8 mouse cellular contexts compared by ENCODE assay signal in the genomic region with DNA sequence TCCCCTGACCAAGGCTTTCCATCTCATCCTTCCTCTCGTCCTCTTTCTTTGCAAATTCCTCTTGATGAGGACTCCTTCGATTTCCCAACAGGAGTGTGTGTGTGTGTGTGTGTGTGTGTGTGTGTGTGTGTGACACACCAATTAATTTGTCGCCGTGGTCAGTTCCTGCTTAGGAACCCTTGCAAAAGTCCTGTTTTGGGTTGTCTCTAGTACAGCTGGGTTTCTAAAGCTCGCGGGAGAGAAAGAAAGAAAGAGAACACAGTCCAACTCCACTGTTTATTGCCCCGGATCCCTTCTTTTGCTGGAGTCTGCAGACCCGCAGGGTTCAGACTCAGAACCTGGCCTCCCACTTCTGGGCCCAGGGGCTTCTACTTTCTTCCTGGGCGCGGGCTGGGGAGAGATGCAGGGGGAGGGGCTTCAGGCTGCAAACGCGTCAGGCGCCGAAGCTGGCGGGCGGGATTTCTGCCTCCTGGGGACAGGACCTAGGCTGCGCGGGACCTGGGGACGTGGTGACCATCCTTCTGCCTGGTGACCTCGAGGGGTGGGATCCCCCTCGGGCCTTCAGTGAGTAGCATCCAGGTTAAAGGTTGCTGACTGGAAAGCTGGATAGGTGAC. TPM values are rescaled to one million over a fixed set of nuclear protein-coding genes. Genes with fewer than 3 reads are reported as not detected.
DNase-seq lines count a peak whose midpoint lies in the region; TF ChIP-seq lines count a peak whose summit lies in the region.

No protein-coding gene starts in this region.

- peaks cover 77% of the 10 kb centered on the region for H3K27me3 ChIP-seq in E14TG2a.4 (ENCODE audit: insufficient read depth, low read length)

- peaks cover 56% of the 10 kb centered on the region for H3K4me1 ChIP-seq in E14TG2a.4 (replicated peaks; ENCODE audit: low read depth, low read length)
- no peaks in the 10 kb centered on the region; the same call in 1 of the 2 replicates for H3K4me1 ChIP-seq in brown adipose tissue, adult 24 weeks (ENCODE audit: control insufficient read depth, insufficient read depth, insufficient read length, low read length)

- no peaks in the 10 kb centered on the region for H3K36me3 ChIP-seq in E14TG2a.4 (ENCODE audit: insufficient read depth, low read length)

- DNase-seq in gastrocnemius, postnatal 4 days (ENCODE audit: low spot score in 2 of 2) = peak; percentile 52 to 59
- peak; percentile 14 to 22 for DNase-seq in kidney, adult 8-10 months
- peak; percentile 77 for DNase-seq in lung, postnatal 10 days
- DNase-seq in testis, postnatal 14 days (ENCODE audit: low spot score) = peak; percentile 45
- DNase-seq in cerebellum, adult 9-10 months = no peak
- DNase-seq in frontal cortex, postnatal 36 days (ENCODE audit: low spot score in 2 of 2) = no peak

- no peak for TF ChIP-seq CTCF in E14TG2a.4 (conservative IDR thresholded peaks at IDR 0.05; ENCODE audit: low read length)

- H3K4me3 ChIP-seq in E14TG2a.4 (replicated peaks; ENCODE audit: low read length) = peak overlapping the region; percentile 58
- H3K4me3 ChIP-seq in brown adipose tissue, adult 24 weeks (ENCODE audit: insufficient read depth, low read depth, low read length) = peak overlapping the region; percentile 51

- H3K27ac ChIP-seq in brown adipose tissue, adult 24 weeks (replicated peaks; ENCODE audit: low read depth, low read length) = no peak overlapping the region

- no peaks in the 10 kb centered on the region for H3K9me3 ChIP-seq in E14TG2a.4 (ENCODE audit: low read length)

RNA-seq across cellular contexts. Expression of a gene that starts 2.6 kb away (rescaled TPM):
- 6.4 and 10.3 TPM in 2 replicates for polyA plus RNA-seq in brown adipose tissue, adult 24 weeks (2012; ENCODE audit: insufficient read depth, insufficient read length, missing spikeins)
- total RNA-seq in gastrocnemius, postnatal 4 days (2021) = 10 to 100 TPM; 72.4 to 77.3 TPM

Comparison
In these comparisons a context has a peak if more than half of its experiments do, and no peak if none do; other contexts are left out.
1. DNase-seq: peak in gastrocnemius, postnatal 4 days (2 of 2), kidney, adult 8-10 months (2 of 2), lung, postnatal 10 days (single experiment) and testis, postnatal 14 days (single experiment); none in cerebellum, adult 9-10 months (single experiment) and frontal cortex, postnatal 36 days (0 of 2).